Mouse (Mus musculus) right cerebral cortex, postnatal 10 days (tissue): ENCODE results near the gene Dio3.

ENCODE experiments used
- DNase-seq, 2 experiments: peaks; one replicate each; pipeline ENCODE4 v3.0.0; 2021; ENCODE audit warnings: low spot score in 2 of 2

Gene Dio3

GRCm38 (mm10) chr12:110278853-110279252 is at the start of gene Dio3:
Dio3 (plus strand) TSS chr12:110279068.
- no peak for DNase-seq

GRCm38 (mm10) chr12:110230296-110230695 is 48.6 kb upstream of the Dio3 start:
- no peak for DNase-seq

GRCm38 (mm10) chr12:110230767-110231166 is 48.1 kb upstream of the Dio3 start:
- no peak for DNase-seq

GRCm38 (mm10) chr12:110231709-110232600 is 46.9 kb upstream of the Dio3 start:
- DNase-seq, result peak; percentile 44 to 60

- no peak for DNase-seq
Measured at GRCm38 (mm10) chr12:110235908-110236307, 43.0 kb upstream of the Dio3 start.

- no peak for DNase-seq
Measured at GRCm38 (mm10) chr12:110237046-110237445, 41.8 kb upstream of the Dio3 start.

GRCm38 (mm10) chr12:110239358-110239757 is 39.5 kb upstream of the Dio3 start:
- DNase-seq, result no peak

- no peak for DNase-seq
Measured at GRCm38 (mm10) chr12:110244581-110244980, 34.3 kb upstream of the Dio3 start.

GRCm38 (mm10) chr12:110245461-110245860 is 33.4 kb upstream of the Dio3 start:
- no peak for DNase-seq

GRCm38 (mm10) chr12:110252163-110252575 is 26.7 kb upstream of the Dio3 start:
- no peak for DNase-seq

- DNase-seq, result no peak
Measured at GRCm38 (mm10) chr12:110255731-110256130, 23.1 kb upstream of the Dio3 start.

GRCm38 (mm10) chr12:110256478-110257220 is 22.2 kb upstream of the Dio3 start:
- DNase-seq, result no peak

GRCm38 (mm10) chr12:110268226-110268625 is 10.6 kb upstream of the Dio3 start:
- no peak for DNase-seq

- peak in 1 of 2 experiments; percentile 41 for DNase-seq
Measured at GRCm38 (mm10) chr12:110269686-110270085, 9.2 kb upstream of the Dio3 start.

GRCm38 (mm10) chr12:110276034-110276433 is 2.8 kb upstream of the Dio3 start:
- DNase-seq, result no peak

GRCm38 (mm10) chr12:110277259-110277964 is 1.5 kb upstream of the Dio3 start:
- no peak for DNase-seq

- DNase-seq, result no peak
Measured at GRCm38 (mm10) chr12:110277965-110278307, 932 bp upstream of the Dio3 start.

GRCm38 (mm10) chr12:110280373-110280772 is 1.5 kb downstream of the Dio3 start:
- DNase-seq, result no peak

GRCm38 (mm10) chr12:110283792-110284191 is 4.9 kb downstream of the Dio3 start:
- no peak for DNase-seq

- no peak for DNase-seq
Measured at GRCm38 (mm10) chr12:110292816-110293215, 13.9 kb downstream of the Dio3 start.

- peak in 1 of 2 experiments; percentile 45 for DNase-seq
Measured at GRCm38 (mm10) chr12:110294891-110295290, 16.0 kb downstream of the Dio3 start.

- DNase-seq, result no peak
Measured at GRCm38 (mm10) chr12:110298653-110299052, 19.8 kb downstream of the Dio3 start.
